Mouse (Mus musculus) left cerebral cortex, adult 11 months (tissue): Measurements from ENCODE around the gene Ap4m1.
"Not testable (repeated sequence)": the region's sequence is repeated elsewhere in the genome, so short reads cannot be mapped to it uniquely, and the experiment has no call there.

Experiments used
- DNase-seq: peaks from one replicate; pipeline ENCODE4 v3.0.0; 2022; ENCODE audit warnings: low spot score

The Ap4m1 gene

GRCm38 (mm10) chr5:138195463-138195862 lies 23.7 kb downstream of the Ap4m1 start:
- no peak for DNase-seq

GRCm38 (mm10) chr5:138199576-138199975 lies 27.8 kb downstream of the Ap4m1 start:
- no peak for DNase-seq

GRCm38 (mm10) chr5:138202086-138202485 lies 30.3 kb downstream of the Ap4m1 start:
- no peak for DNase-seq

- DNase-seq, result no peak
Measured at GRCm38 (mm10) chr5:138207253-138207652, 35.5 kb downstream of the Ap4m1 start.

GRCm38 (mm10) chr5:138207873-138208272 lies 36.1 kb downstream of the Ap4m1 start:
- no peak for DNase-seq

GRCm38 (mm10) chr5:138216632-138217031 lies 44.8 kb downstream of the Ap4m1 start:
- not testable (repeated sequence) for DNase-seq

GRCm38 (mm10) chr5:138219864-138220263 lies 48.1 kb downstream of the Ap4m1 start:
- DNase-seq, result no peak

GRCm38 (mm10) chr5:138222111-138222510 lies 50.3 kb downstream of the Ap4m1 start:
- peak; percentile 45 for DNase-seq

- no peak for DNase-seq
Measured at GRCm38 (mm10) chr5:138223287-138223686, 51.5 kb downstream of the Ap4m1 start.

- DNase-seq, result no peak
Measured at GRCm38 (mm10) chr5:138225700-138226099, 53.9 kb downstream of the Ap4m1 start, which contains the start of gene Nxpe5. Gene Nxpe5 (plus strand): TSS chr5:138225898.

- DNase-seq, result no peak
Measured at GRCm38 (mm10) chr5:138226491-138226890, 54.7 kb downstream of the Ap4m1 start.

- DNase-seq, result no peak
Measured at GRCm38 (mm10) chr5:138227367-138227766, 55.6 kb downstream of the Ap4m1 start.

- DNase-seq, result no peak
Measured at GRCm38 (mm10) chr5:138228026-138228425, 56.2 kb downstream of the Ap4m1 start.

GRCm38 (mm10) chr5:138229511-138229910 lies 57.7 kb downstream of the Ap4m1 start:
- no peak for DNase-seq
